Mouse (Mus musculus) ovary, postnatal 10 days (tissue): Measurements from ENCODE around the gene Ppp1r13b.

ENCODE experiments used
- DNase-seq: peaks from one replicate; pipeline ENCODE4 v3.0.0; 2022; ENCODE audit warnings: low spot score

Ppp1r13b gene

DNA sequence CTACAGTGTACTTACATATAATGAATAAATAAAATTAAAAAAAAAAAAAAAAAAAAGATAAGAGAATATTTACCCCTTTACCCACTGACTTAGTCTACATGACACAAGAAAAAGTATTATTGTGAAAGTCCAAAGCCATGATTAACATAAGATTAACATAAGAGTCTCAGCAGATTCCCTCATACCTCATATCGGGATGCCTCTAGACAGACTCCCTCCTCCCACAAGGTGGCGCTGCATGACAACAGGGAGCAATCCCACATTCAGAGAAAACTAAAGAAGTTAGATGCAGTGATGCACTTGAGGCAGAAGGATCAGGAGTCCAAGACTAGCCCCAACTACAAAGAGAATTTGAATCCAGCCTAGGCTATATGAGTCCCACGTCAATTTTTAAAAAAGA lies 29.7 kb downstream of the Ppp1r13b start:
- DNase-seq = peak; percentile 48

DNA sequence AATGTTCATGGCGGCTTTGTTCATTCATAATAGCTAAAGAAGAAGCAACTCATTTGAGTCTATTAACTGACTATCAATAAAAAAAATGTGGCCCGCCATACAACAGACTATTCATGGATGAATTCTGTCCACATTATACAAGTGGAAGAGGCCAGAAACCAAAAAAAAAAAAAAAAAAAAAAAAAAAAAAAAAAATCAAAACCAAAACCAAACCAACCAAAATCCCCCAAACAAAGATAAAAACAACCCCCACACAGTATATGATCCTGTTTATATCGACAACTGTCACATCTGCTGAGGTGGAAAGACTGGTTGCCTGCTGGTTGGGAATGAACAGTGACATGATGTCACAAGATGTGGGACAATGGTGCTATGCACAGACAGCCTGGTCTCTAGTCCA lies 32.4 kb downstream of the Ppp1r13b start:
- no peak for DNase-seq

DNA sequence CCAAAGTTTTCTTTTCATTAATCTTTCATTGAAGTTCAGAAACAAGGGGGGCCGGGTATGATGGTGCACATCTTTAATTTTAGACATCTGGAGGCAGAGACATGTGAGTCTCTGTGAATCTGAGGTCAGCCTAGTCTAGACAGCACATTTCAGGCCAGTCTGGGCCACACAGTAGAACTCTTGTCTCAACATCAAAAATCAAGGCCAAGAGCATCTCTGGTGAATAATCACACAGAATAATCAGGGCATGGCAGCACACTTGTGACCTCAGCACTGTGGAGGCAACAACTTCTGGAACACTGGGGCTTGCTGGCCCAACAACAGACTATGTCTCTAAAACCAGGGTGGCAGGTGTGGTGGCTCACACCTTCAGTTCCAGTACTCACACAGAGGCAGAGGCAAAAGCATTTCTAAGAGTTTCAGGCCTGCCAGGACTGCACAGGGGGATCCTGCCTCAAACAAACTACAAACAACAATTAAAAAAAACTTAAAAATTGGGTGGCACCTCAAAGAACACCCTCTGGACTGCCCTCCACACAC lies 33.2 kb downstream of the Ppp1r13b start:
- no peak for DNase-seq

DNA sequence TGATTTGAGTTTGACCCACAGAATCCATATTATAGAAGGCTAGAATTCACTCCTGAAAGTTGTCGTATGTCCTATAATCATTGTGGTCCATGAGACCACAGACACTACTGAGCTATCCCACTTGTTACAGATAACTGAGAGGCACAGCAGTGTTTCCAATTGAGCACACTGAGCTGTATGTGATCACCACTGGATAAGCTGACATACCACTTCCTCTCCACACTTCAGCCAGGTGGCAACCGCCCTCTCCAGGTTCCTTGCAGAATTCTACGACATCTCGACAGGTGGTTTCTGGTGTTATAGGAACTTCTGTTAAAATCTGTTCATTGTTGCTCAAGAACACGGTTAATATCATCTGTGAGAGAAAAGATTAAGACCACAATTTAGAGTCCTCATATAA lies 35.8 kb downstream of the Ppp1r13b start:
- DNase-seq = no peak

DNA sequence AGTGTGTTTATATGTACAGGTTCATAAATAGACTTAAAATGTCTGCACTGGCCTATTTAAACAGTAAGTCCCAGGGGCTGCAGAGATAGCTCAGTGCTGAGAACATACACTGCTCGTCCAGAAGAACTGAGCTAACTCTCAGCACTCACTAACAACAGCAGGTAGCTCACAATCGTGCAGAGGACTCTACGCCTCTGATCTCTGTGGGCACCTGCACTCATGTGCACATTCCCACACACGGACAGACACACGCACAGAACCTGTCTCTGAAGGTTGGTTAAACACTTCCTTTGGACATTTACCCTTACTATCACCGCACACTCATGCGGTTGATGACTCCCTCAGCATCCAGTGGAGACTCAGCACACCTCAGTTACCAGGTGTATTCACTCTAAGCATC lies 37.1 kb downstream of the Ppp1r13b start:
- DNase-seq = no peak

DNA sequence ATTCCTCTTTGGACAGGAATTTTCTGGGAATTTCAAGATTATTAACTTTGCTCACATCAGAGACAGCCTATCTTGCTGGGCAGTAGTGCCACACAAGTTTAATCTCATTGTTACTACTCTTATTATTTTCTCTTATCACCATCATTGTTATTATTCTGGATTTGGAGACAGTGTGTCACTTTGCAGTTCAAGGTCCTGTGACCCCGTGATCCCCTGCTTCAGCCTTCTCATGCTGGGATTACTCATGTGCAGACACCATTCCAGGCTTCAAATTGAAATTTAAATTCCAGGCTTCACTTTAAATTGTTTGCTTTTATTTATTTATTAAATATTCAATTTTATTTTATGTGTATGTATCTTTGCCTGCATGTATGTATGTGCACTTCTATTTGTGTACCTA lies 38.1 kb downstream of the Ppp1r13b start:
- DNase-seq = no peak

DNA sequence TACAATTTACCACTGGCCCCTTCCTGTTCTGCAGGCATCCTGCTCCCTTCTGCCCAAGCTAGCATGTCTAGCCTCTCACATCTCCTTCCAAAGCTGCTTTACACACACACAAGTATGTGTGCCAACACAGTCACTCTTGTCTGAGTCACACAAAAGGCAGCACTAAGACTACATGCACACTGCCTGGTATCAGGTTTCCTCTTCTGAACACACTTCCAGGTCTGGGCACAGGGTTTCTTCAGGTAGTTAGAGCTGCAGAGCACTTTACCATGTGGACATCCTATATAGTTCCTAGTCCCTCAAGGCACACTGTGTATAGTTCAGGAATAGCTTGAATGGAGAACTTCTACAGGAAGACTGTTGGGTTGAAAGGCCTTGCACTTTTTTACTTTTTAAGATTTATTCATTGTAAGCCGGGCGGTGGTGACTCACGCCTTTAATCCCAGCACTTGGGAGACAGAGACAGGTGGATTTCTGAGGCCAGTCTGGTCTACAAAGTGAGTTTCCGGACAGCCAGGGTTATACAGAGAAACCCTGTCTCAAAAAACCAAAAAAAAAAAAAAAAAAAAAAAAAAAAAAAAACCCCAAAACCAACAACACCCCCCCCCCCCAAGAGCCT lies 43.6 kb downstream of the Ppp1r13b start:
- DNase-seq = no peak

DNA sequence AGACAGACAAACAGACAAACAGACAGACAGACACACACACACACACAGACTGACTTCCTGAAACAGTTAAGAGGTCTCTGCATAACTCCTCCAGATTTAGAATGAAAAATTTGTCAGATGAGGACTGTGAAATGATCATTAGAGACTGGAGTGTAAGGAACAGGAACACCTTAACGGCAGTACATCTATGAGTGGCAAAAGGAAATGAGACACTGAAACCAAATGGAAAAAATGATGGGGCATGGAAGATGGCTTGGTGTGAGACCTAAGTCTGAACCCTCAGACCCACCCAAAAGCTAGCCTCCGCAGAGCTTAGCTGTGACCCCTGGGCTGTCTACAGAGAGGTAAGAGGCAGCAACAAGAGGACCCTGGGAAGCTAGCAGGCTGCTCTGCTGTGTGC lies 52.5 kb downstream of the Ppp1r13b start:
- DNase-seq = no peak

DNA sequence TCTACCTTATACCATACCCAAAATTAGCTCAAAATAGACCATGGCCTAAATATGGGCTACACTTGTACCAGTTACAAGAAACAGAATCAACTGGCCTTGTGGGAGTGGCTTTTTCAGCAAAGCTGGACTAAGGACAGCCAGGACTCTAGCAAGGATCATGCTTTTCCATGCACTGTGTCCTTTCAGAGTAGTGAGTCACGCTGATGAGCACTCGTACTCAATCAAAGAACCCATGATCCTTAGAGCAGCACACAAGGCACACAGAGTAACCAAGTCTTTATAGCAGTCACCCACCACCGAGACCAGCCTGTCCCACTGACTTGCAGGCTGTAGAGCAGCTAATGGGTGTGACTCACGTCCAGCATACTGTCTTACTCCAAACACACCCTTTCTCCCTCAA lies 54.4 kb downstream of the Ppp1r13b start:
- no peak for DNase-seq

DNA sequence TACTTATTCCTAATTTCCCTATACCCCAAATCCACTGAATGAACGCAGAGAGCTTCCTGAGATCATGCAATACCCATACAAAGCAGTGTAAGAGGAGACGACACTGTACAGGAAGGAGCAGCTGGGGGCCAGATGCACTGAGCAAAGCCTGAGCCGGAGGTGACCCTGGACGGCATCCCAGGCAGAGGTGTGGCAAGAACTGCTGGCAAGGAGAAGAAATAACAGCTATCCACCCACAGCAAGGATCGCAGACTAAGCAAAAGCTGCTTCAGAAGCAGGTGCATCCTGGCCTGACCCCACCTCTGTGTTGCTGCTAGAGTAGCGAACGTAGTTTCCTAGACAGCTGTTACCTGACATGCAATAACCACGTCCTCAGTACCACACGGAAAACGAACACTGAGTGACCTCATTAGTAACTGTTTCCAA lies 54.9 kb downstream of the Ppp1r13b start:
- no peak for DNase-seq

DNA sequence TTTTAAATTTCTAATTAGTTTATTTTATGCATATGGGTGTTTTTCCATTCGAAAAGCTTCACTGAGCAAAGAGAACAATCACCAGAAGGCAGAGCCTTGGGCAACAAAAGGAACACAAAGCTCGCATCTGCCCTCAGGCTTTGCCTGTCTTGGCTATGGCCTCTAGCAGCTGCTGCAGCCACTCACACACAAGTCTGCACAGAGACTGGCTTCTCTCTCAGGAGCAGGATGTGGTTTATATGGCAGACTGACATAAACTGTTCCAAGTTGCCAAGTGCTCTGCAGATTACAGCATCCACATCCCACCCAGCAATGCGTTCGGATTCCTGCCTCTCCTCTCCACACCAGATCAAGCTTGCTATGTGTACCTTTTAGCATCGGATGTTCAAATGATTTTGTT lies 56.2 kb downstream of the Ppp1r13b start:
- DNase-seq = no peak

DNA sequence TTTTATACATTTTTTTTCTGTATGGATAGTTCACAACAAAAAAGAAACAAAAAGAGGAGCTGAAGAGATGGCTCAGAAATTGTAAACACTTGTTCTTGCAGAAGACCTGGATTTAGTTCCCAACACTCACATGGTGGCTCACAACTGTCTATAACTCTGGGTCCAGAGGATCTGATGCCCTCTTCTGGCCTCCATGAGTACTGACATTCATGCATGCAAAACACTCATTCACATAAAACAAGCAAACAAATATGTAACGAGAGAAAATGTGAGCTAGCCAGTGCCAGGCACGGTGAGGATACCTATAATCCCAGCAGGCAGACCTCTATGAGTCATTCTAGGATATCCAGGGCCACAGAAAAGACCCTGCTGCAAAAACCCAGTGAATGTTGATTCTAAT lies 56.7 kb downstream of the Ppp1r13b start:
- DNase-seq = no peak

DNA sequence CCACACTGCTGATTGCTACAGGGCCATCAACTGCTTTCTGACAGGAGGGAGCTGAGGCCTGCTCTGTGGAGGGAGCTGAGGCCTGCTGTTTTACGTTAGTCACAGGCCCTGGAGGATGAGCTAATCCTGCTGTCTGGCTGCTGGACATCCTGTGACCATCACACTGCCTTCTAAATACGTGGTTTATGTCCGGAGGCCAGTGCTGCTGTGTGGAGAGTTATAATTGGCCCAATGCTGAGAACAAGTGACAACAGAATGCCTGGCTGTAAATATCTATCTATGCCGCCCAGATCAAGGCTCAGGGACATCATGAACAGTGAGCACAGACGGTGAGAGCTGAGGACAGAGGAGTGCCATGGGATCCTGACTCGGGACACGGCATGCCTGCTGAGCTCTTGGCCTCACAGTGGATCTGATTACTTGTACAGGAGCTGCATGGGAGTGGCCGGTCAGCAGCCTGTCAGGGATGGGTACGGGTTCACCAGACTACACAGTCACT lies 59.6 kb downstream of the Ppp1r13b start:
- no peak for DNase-seq

DNA sequence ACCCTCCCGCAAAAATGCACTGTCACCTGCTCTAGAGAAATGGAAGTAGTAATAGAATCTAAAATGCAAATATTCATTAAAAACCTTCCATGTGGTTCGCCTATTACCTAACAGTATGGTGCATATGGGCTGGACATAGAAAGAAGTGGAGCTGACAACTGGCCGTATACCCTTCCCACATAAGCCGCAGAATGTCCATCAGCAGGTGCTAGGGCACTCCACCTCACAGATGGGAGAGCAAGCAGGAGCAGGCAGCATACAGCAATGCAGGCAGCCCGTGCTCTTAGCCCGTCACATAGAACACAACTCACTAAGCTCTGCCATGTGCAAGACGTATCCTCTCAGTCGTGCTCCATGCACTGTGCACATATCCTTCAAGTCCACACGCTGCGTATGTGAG lies 61.1 kb downstream of the Ppp1r13b start:
- DNase-seq = no peak

DNA sequence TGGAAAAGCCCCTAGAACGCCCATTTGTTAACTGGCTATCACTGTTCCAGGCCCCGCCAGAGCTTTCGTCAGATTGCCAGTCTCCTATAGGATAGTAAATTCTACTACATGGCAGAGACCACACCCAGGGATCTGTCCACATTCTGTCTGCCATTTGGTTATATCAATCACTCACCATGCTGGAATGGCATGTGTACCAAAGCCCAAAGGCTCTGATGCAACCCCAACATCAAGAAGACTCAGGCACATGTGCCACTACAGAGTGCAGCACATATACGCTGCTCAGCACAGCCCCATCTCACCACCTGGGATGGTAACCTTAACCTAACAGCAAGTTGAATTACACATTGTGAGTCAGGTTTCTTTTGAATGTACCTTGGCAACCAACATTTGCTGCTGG lies 62.0 kb downstream of the Ppp1r13b start:
- DNase-seq = no peak

DNA sequence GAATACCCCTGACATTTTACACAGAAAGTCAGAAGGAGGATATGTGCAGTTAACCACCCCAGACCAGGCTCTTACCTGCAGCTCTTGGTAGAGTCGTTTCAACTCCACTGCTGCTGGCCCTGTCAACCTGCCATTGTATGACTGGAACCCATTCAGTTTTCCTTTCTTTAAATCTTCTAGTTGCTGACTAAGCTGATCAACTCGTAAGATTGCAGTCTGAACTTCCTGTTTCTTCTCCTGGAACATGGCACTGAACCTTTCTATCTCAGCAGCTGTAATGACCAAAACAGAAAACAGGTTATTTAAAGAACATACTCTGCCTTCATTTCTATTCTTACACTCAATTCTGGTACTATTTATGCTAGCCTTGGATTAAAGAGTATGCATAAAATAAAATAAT lies 64.4 kb downstream of the Ppp1r13b start:
- DNase-seq = no peak

DNA sequence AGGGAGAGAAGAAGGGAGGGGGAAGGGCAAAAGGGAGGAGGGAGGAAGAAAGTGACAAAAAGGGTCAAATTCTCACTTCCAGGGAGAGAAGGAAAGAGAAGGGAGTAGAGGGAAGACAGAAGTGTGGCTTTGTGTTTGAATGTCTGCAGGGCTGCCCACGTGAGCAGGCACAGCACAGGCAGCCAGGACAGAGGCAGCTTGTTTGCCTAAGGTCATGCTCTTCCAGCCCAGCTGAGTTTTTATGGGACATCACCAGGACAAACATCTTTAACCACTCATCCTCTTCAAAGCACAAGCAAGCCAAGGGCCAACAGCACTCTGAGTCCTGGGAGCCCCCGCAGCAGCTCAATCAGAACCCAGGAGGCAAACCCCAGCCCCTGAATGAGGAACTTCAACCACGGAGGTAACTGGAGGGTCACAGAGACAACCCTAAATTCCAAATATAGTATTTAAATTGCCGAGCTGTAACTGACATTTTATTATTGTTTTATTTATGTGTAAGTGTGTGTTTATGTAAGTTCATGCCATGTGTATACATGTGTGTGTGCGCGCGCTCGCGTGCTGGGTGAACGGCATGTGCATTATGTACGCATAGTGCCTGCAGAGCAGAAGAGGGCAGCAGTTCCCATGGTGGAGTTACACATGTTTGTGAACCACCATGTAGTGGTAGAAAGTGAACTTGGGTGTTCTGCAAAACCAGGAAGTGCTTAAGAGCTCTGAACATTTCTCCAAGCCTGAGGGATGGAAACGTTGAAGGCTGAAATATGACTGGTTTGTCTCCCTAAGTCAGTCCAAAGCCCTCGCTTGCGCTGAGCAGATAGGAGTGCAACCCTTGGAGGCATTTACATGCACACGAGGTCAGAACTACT lies 65.1 kb downstream of the Ppp1r13b start:
- no peak for DNase-seq

DNA sequence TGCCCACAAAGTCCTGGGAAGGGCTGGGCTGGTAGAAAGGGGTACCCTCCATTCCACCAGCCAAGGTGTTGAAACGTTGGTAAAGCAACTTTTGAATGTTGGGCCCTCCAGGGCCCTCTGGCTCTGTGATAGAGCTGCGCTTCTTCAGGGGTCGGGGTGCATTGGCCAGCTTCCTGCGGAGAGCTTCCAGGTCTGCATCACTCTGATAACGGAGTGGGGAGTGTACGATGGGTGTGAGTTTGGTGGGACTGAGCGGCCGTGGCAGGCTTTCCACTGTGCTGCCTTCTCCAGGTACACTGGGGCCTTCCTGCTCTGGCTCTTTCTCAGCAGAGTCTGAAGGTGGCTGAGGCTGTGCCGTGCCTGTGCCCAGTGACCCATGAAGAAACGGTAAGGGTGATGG lies 74.5 kb downstream of the Ppp1r13b start:
- no peak for DNase-seq

DNA sequence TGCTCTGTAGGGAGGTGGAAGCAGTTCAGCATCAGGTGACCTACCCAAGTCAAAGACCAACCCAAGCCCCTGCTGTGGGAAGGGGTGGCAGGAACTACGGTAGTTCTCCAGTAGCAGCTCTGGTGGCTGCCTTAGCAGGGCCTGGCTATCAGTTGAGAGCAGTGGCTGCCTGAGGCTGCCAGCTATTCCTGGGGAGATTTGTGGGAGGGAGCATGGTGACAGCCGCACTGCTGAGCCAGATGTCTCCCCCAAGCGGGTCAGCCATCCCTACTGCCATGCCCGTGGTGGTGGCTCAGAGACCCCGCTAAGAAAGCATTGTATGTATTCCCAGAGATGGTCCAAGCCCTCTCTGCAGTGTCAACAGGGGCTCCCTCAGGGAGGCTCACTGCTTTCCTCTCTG lies 75.3 kb downstream of the Ppp1r13b start:
- DNase-seq = no peak

DNA sequence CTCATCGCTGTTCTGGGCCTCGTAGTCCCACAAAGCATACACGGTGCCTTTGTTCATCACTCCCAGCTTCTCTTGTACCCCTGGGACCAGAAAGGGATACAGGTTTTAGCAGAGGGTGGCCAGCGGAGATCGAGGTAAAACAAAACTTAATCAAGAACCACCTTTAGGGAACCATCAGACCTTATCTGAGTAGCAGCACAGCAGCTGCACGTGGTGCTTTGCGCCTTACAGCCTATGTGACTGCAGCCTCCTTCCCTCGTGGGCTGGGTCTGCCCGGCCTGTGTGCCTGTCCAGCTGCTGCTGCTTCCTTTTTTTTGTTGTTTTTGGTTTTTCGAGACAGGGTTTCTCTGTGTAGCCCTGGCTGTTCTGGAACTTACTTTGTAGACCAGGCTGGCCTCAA lies 77.5 kb downstream of the Ppp1r13b start:
- no peak for DNase-seq

DNA sequence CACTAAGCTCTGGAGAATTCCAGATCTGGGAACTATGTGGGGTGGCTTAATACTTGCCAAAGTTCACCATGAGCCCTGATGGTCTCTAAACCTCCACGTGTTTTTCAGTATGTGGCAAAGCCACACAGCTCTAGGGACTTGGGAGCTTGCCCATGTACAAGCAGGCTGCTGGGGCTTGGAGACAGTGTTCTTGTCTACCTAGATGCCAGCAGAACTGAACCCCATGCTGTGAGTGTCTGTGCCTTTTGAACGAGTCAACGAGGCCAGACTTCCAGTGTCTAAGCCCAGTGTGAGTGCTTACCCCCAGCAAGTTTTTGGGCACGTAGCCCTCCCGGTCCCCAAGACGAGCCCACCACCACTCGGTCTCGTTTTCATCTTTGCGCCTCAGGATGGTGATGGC lies 78.0 kb downstream of the Ppp1r13b start:
- DNase-seq = no peak

DNA sequence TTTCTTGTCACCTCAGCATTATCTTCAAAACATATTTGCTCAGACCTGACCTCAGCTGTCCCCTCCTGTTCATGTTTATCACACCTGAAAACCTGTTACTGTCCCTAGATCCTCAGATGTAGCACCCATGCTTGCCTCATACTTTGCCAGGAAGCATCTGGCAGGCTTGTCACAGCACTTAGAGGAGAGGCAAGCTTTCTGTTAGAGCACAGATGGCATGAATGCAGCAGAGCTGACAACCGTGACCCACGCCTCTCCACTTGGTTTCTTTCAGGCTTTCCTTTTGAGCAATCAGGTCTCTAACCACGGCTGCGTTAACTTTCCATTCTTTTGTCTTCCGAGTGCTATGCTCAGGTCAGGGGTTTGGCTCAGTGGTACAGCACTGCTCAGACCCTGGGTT lies 78.5 kb downstream of the Ppp1r13b start:
- DNase-seq = no peak

DNA sequence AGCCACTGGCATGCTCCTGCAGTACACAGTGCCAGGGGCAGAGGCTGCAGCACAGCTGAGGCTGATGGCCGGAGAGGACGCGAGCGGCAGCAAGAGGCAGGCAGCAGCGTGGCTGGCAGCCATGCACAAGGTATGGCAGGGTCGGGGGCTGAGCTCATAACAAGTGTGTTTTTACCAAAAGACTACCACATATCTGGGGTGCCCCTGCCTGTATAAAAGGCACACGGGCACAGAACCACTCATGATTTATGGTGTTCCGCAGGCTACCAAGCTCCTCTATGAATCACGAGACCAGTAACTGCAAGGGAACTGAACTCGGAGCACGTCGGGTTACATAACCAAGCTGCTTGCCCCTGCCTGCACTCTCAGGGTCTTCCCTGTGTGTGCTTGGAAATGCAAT lies 80.4 kb downstream of the Ppp1r13b start:
- DNase-seq = no peak
